Mouse (Mus musculus) cortical plate, adult 2 months (tissue): ENCODE measurements around the gene Itpk1. TPM values are rescaled to one million over a fixed set of nuclear protein-coding genes. Genes with fewer than 3 reads are reported as not detected.

ENCODE experiments used
- H3K27ac ChIP-seq: fragments of 200-500 bp; 2 replicates; pipeline ENCODE4 v1.5.1; 2012; ENCODE audit warnings: low read length, control low read depth, inconsistent platforms; ENCODE audit not compliant: insufficient read depth
- H3K4me1 ChIP-seq: fragments of 200-500 bp; 2 replicates; pipeline ENCODE4 v1.6.1; 2011; ENCODE audit warnings: low read length; ENCODE audit not compliant: control insufficient read depth, insufficient read depth
- H3K4me3 ChIP-seq: fragments of 200-500 bp; 2 replicates; pipeline ENCODE4 v1.5.1; 2011; ENCODE audit warnings: mild to moderate bottlenecking, low read length, control low read depth; ENCODE audit not compliant: insufficient read depth
- CTCF ChIP-seq: fragments of 200-500 bp; IDR thresholded peaks from 2 replicates; pipeline ENCODE4 v1.5.1; 2011; ENCODE audit warnings: mild to moderate bottlenecking, control low read depth, low read length; ENCODE audit not compliant: insufficient read depth; ENCODE audit errors: extremely low read depth
- POLR2A ChIP-seq: fragments of 200-500 bp; IDR thresholded peaks from 2 replicates; pipeline ENCODE4 v1.6.1; 2011; ENCODE audit warnings: mild to moderate bottlenecking, low read length, control low read depth; ENCODE audit not compliant: insufficient read depth; ENCODE audit errors: extremely low read depth
- polyA plus RNA-seq: library from polyadenylated mRNA; depleted of rRNA; stranded (reverse); fragments of >200 nt; gene quantifications from 2 replicates; pipeline ENCODE4 v1.2.3, GENCODE M21; 2012

Gene Itpk1
- polyA plus RNA-seq, 1 experiment, result 42.6 TPM

DNA sequence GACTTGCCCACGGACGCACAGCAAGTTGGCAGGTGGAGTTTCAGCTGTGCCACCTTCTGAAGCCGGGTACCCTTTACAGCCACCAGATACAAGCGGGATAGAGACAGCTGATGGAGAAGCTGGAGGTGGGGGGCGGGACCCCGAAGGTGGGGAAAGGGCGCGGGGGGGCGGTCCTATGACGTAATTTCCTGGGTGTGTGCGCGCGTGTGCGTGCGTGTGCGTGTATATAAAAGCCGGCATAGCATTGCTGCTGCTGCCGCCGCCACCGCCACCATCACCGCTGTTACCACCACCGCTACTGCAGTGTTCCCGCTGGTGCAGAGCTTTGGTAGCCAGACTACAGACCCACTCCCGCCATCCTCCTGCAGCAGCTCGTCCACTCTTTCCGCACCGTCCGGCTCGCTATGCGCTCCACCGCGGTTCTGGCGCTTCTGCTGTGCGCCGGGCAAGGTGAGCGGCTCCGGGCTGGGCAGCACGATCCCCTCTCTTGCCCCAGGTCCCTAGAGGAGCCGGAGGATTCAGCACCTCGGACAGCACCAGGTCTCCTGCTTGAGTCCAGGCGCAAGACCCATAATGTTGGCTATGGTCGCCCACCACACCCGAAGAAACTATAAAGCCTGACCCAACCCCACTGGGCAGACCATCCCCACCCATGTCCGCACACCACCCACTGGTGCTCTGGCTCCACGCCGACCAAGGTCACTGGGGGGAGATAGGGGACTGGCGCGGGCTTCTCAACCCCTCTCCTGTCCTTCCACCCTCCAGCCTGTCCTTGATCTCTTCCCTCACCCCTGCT lies 149.8 kb downstream of the Itpk1 start, which contains the start of gene Chga:
TSS of gene Chga (plus strand) at position 249 of the 796 bp plus-strand sequence.
- TF ChIP-seq POLR2A (peak; percentile 99), CTCF (no peak)
- Histone ChIP-seq H3K4me1 (peaks cover 2% of the 10 kb centered on the region; the same call in 1 of the 2 replicates), H3K27ac (peak within 1 kb of the TSS; percentile 6; the same call in 1 of the 2 replicates), H3K4me3 (peak within 1 kb of the TSS; percentile 77)

DNA sequence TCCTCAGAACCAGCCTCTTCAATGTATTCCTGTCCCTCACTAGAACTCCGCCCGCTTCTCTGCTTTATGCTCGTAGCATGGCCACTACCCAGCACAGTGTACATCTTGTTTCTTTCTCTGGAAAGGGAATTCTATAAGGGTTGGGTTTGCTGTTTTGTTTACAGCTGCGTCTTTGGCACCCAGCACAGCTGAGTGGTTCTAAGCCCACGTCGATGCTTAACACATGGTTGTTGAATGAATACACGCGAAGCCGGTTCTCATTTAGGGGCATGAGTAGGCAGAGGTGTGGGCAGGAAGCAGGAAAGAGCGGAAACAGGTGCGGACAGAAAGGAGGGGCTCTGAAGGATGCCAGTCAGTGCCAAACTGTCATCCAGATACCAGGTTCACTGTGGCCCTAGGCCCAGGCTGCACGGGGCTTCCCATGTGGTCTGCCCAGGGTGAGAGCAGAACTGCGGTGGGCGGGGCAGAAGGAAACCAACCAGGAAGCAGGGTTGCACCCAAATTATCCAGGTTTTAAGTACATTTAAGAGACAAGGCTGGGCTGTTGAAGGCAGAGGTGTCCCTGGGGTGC lies 150.9 kb downstream of the Itpk1 start:
- no peak for TF ChIP-seq CTCF
- TF ChIP-seq POLR2A, result no peak
- H3K4me1 ChIP-seq, result peaks cover 2% of the 10 kb centered on the region; the same call in 1 of the 2 replicates
- H3K4me3 ChIP-seq, result no peak overlapping the region
- no peak overlapping the region for H3K27ac ChIP-seq

DNA sequence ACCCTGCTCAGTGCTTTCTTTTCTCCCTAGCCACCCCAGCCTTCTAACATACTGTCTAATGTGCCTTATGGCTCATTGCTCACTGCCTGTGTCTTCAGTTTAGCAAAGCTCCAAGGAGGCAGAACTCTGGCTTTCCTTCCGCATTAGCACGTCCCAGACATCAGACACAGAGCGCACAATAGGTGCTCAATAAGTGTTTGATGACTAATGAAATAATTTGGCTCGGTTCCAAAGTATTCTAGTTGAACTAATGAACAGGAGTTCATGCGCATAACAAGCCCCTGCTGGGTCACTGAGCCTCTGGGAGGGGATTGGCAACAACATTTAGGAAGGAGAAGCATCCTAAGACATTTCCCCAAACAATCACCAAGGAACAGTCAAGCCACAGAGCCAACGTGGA lies 152.7 kb downstream of the Itpk1 start:
- Histone ChIP-seq H3K4me1 (no peaks in the 10 kb centered on the region), H3K4me3 (no peak overlapping the region), H3K27ac (no peak overlapping the region)
- TF ChIP-seq CTCF (no peak), POLR2A (no peak)

DNA sequence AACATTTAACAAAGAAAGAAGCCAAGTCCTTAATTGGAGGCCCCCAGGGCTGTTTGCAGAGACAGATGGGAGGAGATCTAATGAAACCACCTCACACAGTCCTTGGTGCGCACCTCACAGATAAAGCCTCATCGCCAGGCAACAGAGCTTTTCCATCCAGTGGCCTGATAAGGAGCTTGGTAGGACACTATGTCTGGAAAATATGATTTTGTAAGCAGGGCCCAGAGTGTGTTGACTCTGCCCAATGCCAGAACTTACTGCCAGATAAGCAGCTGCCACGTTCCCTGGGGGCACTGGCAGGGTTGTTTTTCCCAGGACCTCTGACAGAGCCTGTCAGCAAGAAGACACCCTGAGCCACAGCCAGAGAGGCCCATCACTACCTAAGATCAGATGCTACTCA lies 153.5 kb downstream of the Itpk1 start:
- no peaks in the 10 kb centered on the region for H3K4me1 ChIP-seq
- no peak for TF ChIP-seq POLR2A
- no peak for TF ChIP-seq CTCF
- no peak overlapping the region for H3K4me3 ChIP-seq
- H3K27ac ChIP-seq, result no peak overlapping the region

DNA sequence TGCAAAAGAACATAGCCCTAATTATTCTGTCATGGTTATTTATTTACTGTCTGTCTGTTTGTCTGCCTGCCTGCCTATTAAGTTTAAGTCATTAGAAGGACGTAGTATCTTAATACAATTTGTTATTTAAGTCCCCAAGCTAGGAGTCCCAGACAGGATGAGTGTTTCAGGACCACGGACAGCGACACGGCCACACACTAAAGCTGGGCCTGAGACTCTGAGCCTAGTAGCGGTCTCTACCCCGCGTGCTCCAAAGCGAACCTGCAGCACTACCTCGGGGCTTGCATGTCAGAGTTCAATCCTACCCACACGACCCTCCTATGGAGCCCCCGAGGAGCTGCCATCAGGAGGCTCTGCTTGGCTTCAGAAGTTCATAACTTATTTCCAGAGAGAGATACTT lies 154.2 kb downstream of the Itpk1 start:
- no peak overlapping the region for H3K27ac ChIP-seq
- H3K4me3 ChIP-seq, result no peak overlapping the region
- no peak for TF ChIP-seq POLR2A
- TF ChIP-seq CTCF, result no peak
- no peaks in the 10 kb centered on the region for H3K4me1 ChIP-seq

DNA sequence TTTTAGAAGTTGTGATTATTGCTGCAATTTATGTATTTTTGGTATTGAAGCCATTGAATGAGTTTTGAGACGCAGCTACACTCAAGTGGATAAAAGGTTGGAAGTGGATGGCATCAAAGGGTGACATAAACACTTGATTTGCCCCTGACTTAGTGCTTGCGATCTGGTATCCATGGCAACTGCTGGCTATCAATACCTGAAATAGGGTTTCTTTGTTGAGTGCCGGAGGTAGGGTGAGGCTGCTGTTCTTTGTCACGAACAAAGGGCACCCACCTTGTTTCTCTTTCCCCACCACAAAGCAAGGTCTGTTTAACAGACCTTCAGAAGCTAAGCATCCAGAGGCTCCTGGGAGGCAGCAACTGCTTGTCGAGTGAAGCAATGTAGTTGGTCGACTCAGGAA lies 159.6 kb downstream of the Itpk1 start:
- no peak for TF ChIP-seq POLR2A
- no peak for TF ChIP-seq CTCF
- H3K4me1 ChIP-seq, result no peaks in the 10 kb centered on the region
- no peak overlapping the region for H3K4me3 ChIP-seq
- no peak overlapping the region for H3K27ac ChIP-seq

DNA sequence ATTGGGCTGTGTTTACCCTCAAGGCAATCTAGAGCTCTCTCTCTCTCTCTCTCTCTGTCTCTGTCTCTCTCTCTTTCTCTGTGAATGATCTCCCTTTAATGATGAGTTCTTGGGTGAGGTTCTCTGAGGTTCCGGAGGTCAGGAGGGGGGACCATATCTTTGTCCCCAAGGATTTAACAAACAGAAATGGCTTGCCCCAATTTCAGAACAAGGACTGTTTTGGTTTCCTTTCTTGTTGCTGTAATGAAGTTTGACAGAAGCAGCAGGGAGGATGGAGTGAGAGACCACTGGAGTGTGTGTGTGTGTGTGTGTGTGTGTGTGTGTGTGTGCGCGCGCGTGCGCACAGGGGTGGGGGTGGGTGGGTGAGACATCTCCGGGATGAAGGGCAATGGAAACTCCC lies 163.6 kb downstream of the Itpk1 start:
- no peak overlapping the region for H3K27ac ChIP-seq
- no peaks in the 10 kb centered on the region for H3K4me1 ChIP-seq
- no peak overlapping the region for H3K4me3 ChIP-seq
- no peak for TF ChIP-seq POLR2A
- TF ChIP-seq CTCF, result no peak

DNA sequence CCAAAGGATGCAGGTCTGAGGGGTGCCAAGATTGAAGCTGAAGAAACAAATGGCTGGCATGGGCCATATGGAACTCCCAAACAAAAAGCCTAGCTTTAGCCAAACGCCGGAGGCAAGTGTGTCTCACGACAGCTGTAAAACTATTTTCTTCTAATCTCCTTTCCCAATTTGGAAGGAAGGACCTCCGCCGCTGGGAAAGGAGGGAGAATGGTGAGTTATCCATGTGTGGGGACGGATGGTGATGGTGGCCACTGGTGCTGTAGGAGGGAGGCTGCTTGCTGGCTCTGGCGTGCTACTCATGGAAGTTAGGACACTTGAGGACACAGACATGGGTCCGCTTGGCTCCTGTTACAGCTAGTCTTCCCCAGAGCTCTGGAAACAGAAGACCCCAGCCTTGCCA lies 164.5 kb downstream of the Itpk1 start:
- TF ChIP-seq CTCF, result no peak
- TF ChIP-seq POLR2A, result no peak
- Histone ChIP-seq H3K27ac (no peak overlapping the region), H3K4me3 (no peak overlapping the region), H3K4me1 (no peaks in the 10 kb centered on the region)

DNA sequence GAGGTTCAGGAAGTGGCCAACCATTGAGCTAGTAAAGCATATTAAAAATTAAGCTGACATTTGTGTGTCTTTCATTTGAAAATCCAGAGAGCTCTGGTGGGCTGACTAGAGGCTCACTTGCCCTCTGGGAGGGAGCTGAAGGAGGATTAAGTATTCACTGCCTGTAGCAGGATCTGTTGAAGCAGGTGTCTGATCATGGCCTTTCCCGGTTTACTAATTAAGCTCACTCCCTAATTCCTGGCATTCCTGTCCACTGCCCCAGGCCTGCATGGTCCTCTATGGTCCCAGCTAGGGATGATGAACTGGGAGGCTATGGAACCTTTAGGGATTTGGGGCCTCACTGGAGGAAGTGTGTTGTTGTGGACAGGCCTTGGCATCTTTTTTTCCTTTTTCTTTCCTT lies 168.9 kb downstream of the Itpk1 start:
- H3K4me3 ChIP-seq, result no peak overlapping the region
- TF ChIP-seq CTCF, result no peak
- no peak for TF ChIP-seq POLR2A
- H3K4me1 ChIP-seq, result peaks cover 3% of the 10 kb centered on the region
- H3K27ac ChIP-seq, result no peak overlapping the region

DNA sequence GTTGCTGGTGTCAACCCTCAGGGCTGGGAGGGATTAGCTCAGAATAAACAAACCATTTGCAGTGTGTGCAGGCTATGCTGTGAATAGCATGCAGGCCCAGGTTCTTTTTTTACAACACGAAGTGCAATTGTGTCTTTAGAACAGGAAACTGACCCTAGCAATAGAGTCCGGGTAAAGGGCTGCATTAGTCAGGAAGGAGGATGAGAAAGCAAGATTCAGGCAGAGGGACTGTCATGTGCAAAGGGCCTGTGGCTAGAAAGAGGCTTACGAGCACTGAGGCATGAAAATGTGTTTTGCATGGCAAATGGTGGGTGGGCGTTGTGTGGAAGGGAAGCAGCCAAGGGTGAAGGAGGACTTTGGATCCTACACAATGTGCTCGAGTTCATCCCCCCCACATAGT lies 176.7 kb downstream of the Itpk1 start:
- no peak for TF ChIP-seq POLR2A
- Histone ChIP-seq H3K27ac (no peak overlapping the region), H3K4me1 (peaks cover 3% of the 10 kb centered on the region), H3K4me3 (no peak overlapping the region)
